Mouse (Mus musculus) liver, embryonic 14.5 days (tissue): ENCODE data around the gene Zar1l. TPM values are rescaled to one million over a fixed set of nuclear protein-coding genes. Genes with fewer than 3 reads are reported as not detected.

Experiments
- ATAC-seq: fragments of 200-750 bp; cut with Nextera tagmentation; 2 replicates; pipeline ENCODE4 v1.8.0; 2017; ENCODE audit warnings: moderate number of reproducible peaks, mild to moderate bottlenecking, moderate library complexity; ENCODE audit not compliant: insufficient read depth
- DNase-seq, 3 experiments: peaks; one replicate each; pipeline ENCODE4 v3.0.0-alpha.2; 2012 to 2013; ENCODE audit warnings: low read depth in 3 of 3, low spot score in 3 of 3
- H3K27ac ChIP-seq: fragments of 300-500 bp; sonication (generic); 2 replicates; pipeline ENCODE4 v1.5.1; 2014; ENCODE audit warnings: moderate library complexity, mild to moderate bottlenecking, control low read depth, inconsistent platforms
- H3K27me3 ChIP-seq: fragments of 300-500 bp; sonication (generic); 2 replicates; pipeline ENCODE4 v1.6.1; 2014; ENCODE audit warnings: mild to moderate bottlenecking, low read length, moderate library complexity; ENCODE audit not compliant: control insufficient read depth, insufficient read depth
- H3K36me3 ChIP-seq: fragments of 300-500 bp; sonication (generic); replicated peaks from 2 replicates; pipeline ENCODE4 v1.6.1; 2014; ENCODE audit warnings: low read depth; ENCODE audit not compliant: control insufficient read depth, insufficient read depth
- H3K4me1 ChIP-seq, 2 experiments: fragments of 200-500 bp in 1 of 2; fragments of 300-500 bp in 1 of 2; sonication (generic) in 1 of 2; replicated peaks; 2 replicates each; pipeline ENCODE4 v1.6.1; 2012 to 2014; ENCODE audit warnings: antibody characterized with exemption in 1 of 2, inconsistent platforms in 1 of 2, low read length in 1 of 2; ENCODE audit not compliant: control insufficient read depth in 2 of 2, insufficient read depth in 2 of 2
- H3K4me2 ChIP-seq: fragments of 300-500 bp; sonication (generic); 2 replicates; pipeline ENCODE4 v1.6.1; 2014; ENCODE audit warnings: low read depth, mild to moderate bottlenecking, control low read depth, moderate library complexity
- H3K4me3 ChIP-seq, 2 experiments: fragments of 200-500 bp in 1 of 2; fragments of 300-500 bp in 1 of 2; sonication (generic) in 1 of 2; 2 replicates each; pipeline ENCODE4 v1.5.1; 2012 to 2014; ENCODE audit warnings: low read depth in 2 of 2, low read length in 2 of 2, mild to moderate bottlenecking in 2 of 2, control low read depth in 1 of 2, inconsistent platforms in 1 of 2, moderate library complexity in 1 of 2; ENCODE audit not compliant: insufficient read depth in 1 of 2
- H3K9ac ChIP-seq: fragments of 300-500 bp; sonication (generic); replicated peaks from 2 replicates; pipeline ENCODE4 v1.6.1; 2014; ENCODE audit warnings: mild to moderate bottlenecking, control low read depth, moderate library complexity
- H3K9me3 ChIP-seq: fragments of 300-500 bp; sonication (generic); 2 replicates; pipeline ENCODE4 v1.6.1; 2016; ENCODE audit warnings: low read length, mixed read lengths; ENCODE audit not compliant: control insufficient read depth
- CTCF ChIP-seq: IDR thresholded peaks from 2 replicates; pipeline ENCODE4 v1.5.1; 2016; ENCODE audit warnings: antibody characterized with exemption, low read depth, control low read depth
- EP300 ChIP-seq: IDR thresholded peaks from 2 replicates; pipeline ENCODE4 v1.6.1; 2016; ENCODE audit warnings: antibody characterized with exemption, low read depth
- WGBS: fragments of 180-500 bp; shearing (Covaris S2); extraction: QIAGEN DNeasy Blood & Tissue Kit; methylation state at CpG from one replicate; pipeline ENCODE4 v1.1.7; 2014; ENCODE audit not compliant: insufficient replicate concordance; 5-methylcytosine and 5-hydroxymethylcytosine counted together
- polyA plus RNA-seq, 2 experiments: library from polyadenylated mRNA; depleted of rRNA in 1 of 2; stranded (reverse) in 1 of 2; unstranded in 1 of 2; fragments of >200 nt; fragmentation: Nextera tagmentation in 1 of 2; extraction: Ambion mirVana in 1 of 2; gene quantifications; 2 replicates each; pipeline versions ENCODE4 v1.2.1 to v1.2.3; 2012 to 2014

Zar1l gene
- polyA plus RNA-seq, 2 experiments = not detected

- no peak for DNase-seq
Measured at GRCm38 (mm10) chr5:150457904-150458739, 59.8 kb downstream of the Zar1l start.

GRCm38 (mm10) chr5:150457165-150457903 is 60.6 kb downstream of the Zar1l start:
- WGBS = 79% methylated on average over 17 of the region's 17 CpGs
- H3K9me3 ChIP-seq = no peaks in the 10 kb centered on the region; the same call in 1 of the 2 replicates
- ATAC-seq (no peak), DNase-seq (no peak)
- H3K4me1 ChIP-seq = no peaks in the 10 kb centered on the region
- no peaks in the 10 kb centered on the region for H3K27me3 ChIP-seq
- H3K36me3 ChIP-seq = no peaks in the 10 kb centered on the region
- no peak overlapping the region for H3K4me3 ChIP-seq
- H3K27ac ChIP-seq = no peak overlapping the region
- no peak overlapping the region for H3K4me2 ChIP-seq
- TF ChIP-seq CTCF (no peak), EP300 (no peak)
- no peak overlapping the region for H3K9ac ChIP-seq

More at GRCm38 (mm10) chr5:150457904-150458739, 59.8 kb downstream of the Zar1l start:
- H3K4me3 ChIP-seq = no peak overlapping the region
- TF ChIP-seq EP300 = no peak
- no peak for TF ChIP-seq CTCF
- no peaks in the 10 kb centered on the region for H3K4me1 ChIP-seq
- 62% methylated on average over 17 of the region's 17 CpGs for WGBS
- no peaks in the 10 kb centered on the region for H3K36me3 ChIP-seq
- H3K9me3 ChIP-seq = no peaks in the 10 kb centered on the region; the same call in 1 of the 2 replicates
- H3K4me2 ChIP-seq = no peak overlapping the region
- H3K27me3 ChIP-seq = no peaks in the 10 kb centered on the region
- H3K27ac ChIP-seq = no peak overlapping the region
- no peak overlapping the region for H3K9ac ChIP-seq
- no peak for ATAC-seq

Other genes with a start within 250 kb of the Zar1l start
- 9.6 and 17.3 TPM in 2 replicates for gene Brca2, start 4.5 kb upstream of the Zar1l start, polyA plus RNA-seq (2012; rRNA removed)
- 13.0 and 16.7 TPM in 2 replicates for gene Brca2, start 4.5 kb upstream of the Zar1l start, polyA plus RNA-seq (2014; fragmentation: Nextera tagmentation; extraction: Ambion mirVana)
- gene N4bp2l1, start 79.0 kb upstream of the Zar1l start, polyA plus RNA-seq (2012; rRNA removed) = 7.3 and 8.4 TPM in 2 replicates
- 8.3 and 9.4 TPM in 2 replicates for gene N4bp2l1, start 79.0 kb upstream of the Zar1l start, polyA plus RNA-seq (2014; fragmentation: Nextera tagmentation; extraction: Ambion mirVana)
- gene N4bp2l2, start 148.0 kb upstream of the Zar1l start, polyA plus RNA-seq (2012; rRNA removed) = 6.3 and 12.3 TPM in 2 replicates
- 21.8 and 25.1 TPM in 2 replicates for gene N4bp2l2, start 148.0 kb upstream of the Zar1l start, polyA plus RNA-seq (2014; fragmentation: Nextera tagmentation; extraction: Ambion mirVana)
- 5.2 and 7.0 TPM in 2 replicates for gene Pds5b, start 155.6 kb upstream of the Zar1l start, polyA plus RNA-seq (2012; rRNA removed)
- 10.8 and 11.0 TPM in 2 replicates for gene Pds5b, start 155.6 kb upstream of the Zar1l start, polyA plus RNA-seq (2014; fragmentation: Nextera tagmentation; extraction: Ambion mirVana)